Mouse (Mus musculus): ENCODE data around the gene Serpina9.

DNA sequence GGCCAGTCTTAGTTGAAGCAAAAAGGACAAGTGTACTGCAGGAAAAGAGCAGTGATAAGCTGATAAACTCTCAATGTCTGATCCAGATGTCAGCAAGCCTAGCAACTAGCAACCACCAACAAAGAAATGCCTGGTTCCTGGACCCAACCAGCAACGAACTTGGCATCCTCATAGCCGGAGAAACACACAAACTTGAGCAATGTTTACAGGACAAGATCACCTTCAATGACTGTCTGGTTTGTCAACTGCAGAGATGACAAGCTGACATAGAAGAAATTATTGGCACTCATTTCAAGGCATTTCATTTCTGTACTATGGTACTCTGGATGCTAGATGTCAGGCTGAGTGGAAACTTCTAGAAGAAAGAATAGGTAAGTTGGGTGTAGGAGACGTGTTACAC is 46.8 kb downstream of the Serpina9 start:
- no peak for TF ChIP-seq GATA1 (IDR thresholded peaks at IDR 0.05; ENCODE audit: low read length)
- TF ChIP-seq TAL1 (IDR thresholded peaks at IDR 0.05; ENCODE audit: low read length) = no peak

Data from erythroblast, embryonic 14.5 days (primary cell).